Mouse (Mus musculus): ENCODE measurements around the gene Cyp26b1. TPM values are rescaled to one million over a fixed set of nuclear protein-coding genes. Genes with fewer than 3 reads are reported as not detected.

The Cyp26b1 gene
- polyA plus RNA-seq, 2 experiments from 2014 or later, result 0.63 to 1.2 TPM

- peak; percentile 28 for ATAC-seq
These were observed 6.1 kb downstream of the Cyp26b1 start for GRCm38 (mm10) chr6:84587471-84588101.

- ATAC-seq, result no peak
These were observed 7.0 kb downstream of the Cyp26b1 start for GRCm38 (mm10) chr6:84586551-84587200.

GRCm38 (mm10) chr6:84585686-84586300, 7.9 kb downstream of the Cyp26b1 start:
- no peak for ATAC-seq

GRCm38 (mm10) chr6:84584783-84585685, 8.7 kb downstream of the Cyp26b1 start:
- no peak for ATAC-seq

- ATAC-seq, result no peak
These were observed 9.6 kb downstream of the Cyp26b1 start for GRCm38 (mm10) chr6:84583841-84584782.

GRCm38 (mm10) chr6:84583371-84583770, 10.3 kb downstream of the Cyp26b1 start:
- peak; percentile 65 for ATAC-seq

DNA sequence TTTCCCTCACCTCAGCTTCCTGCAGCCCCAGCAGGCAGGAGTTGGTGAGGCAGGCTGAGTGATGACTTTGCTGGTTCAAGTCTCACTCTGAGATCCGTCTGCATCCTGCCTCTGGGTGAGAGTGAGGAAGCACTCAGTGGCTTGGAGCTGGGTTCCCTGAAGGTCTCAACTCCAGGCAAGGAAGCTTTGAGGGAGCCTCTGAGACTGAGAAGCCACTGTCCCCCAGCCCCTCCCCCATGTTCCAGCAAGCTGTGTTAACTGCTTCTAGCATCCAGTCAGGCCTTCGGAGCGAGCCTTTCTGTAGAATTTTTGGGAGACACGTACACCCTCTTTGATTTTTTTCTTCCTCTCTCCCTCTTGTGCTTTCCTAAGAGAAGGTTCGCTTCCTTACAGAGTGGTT, 10.9 kb downstream of the Cyp26b1 start:
- ATAC-seq, result no peak

- ATAC-seq, result no peak
These were observed 11.8 kb downstream of the Cyp26b1 start for GRCm38 (mm10) chr6:84581833-84582445.

GRCm38 (mm10) chr6:84580979-84581832, 12.5 kb downstream of the Cyp26b1 start:
- no peak for ATAC-seq

DNA sequence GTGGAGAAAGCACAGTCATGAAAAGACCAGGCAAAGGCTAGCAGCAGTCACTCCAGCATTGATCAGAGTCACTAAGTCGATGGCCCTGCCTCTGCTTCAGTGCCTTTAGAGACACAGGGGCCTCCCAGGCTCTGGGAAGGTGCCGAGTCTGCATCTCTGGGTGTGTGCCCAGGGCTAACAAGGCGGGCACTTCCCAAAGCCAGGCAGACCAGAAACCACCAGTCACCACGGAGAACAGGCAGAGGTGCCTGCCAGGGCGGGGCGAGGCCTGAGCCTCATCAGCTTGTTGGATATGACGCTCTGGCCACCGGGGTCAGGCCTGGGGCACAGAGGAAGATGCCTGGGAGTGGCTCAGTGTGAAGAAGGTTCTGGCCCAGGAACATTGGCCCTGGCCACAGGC, 14.2 kb downstream of the Cyp26b1 start:
- ATAC-seq, result no peak

- ATAC-seq, result no peak
These were observed 14.8 kb downstream of the Cyp26b1 start for GRCm38 (mm10) chr6:84578928-84579327.

DNA sequence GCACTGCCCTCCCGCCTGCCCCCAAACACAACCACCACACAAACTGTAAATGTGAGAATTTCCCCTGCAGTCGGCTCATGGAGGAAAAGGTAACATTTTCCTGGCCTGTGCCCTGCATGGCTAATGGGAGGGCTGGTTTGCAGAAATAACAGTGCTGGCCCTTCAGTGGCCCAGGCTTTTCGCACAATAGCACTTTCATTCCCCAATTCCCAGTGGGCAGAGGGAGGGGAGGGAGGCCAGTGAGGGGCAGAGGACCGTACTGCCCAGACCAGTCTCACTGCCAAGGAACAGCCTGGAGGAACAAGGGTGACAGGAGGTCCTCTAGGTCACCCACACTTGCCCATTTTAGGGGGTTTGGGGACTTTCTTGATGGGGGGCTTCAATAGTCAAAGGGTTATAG, 15.8 kb downstream of the Cyp26b1 start:
- no peak for ATAC-seq

- no peak for ATAC-seq
These were observed 19.6 kb downstream of the Cyp26b1 start for GRCm38 (mm10) chr6:84573905-84574660.

DNA sequence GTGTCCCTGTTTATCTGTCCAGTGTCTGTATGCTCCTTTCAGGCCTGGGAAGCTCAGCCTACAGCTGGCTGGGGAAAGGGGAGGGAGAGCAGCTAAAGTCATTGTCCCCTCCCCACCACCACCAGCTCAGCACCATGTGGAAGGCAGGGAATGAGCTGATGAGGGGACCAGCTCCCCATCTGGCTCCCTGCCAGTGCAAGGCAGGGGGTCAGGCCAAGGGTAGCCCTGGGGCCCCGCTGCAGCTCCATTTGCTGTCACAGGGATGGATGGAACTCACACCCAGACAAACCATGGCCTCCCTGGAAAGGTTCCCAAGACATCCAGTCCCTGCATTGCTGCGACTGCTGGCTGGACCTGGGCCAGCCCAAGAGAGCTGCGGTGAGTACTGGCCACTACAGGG, 23.7 kb downstream of the Cyp26b1 start:
- no peak for ATAC-seq

DNA sequence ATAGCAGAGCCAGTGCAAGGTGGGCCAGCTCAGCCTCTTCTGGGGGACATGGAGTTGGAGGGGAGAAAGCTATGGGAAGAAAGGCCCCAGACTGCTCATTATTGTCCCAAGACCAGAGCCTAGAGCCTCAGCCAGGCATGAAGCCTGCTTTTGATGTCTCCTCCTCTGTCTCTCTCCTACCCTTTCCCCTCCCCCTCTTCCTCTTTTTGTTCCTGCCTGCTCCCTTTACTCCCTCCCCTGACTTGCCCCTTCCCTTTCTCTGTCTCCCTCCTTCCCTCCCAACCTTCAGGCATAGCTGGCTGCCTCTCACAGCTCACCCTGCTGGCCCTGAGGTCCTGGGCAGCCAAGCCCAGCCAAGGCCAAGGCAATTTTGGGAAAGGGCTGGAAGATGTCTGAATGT, 24.1 kb downstream of the Cyp26b1 start:
- no peak for ATAC-seq

- ATAC-seq, result no peak
These were observed 24.8 kb downstream of the Cyp26b1 start for GRCm38 (mm10) chr6:84568880-84569279.

DNA sequence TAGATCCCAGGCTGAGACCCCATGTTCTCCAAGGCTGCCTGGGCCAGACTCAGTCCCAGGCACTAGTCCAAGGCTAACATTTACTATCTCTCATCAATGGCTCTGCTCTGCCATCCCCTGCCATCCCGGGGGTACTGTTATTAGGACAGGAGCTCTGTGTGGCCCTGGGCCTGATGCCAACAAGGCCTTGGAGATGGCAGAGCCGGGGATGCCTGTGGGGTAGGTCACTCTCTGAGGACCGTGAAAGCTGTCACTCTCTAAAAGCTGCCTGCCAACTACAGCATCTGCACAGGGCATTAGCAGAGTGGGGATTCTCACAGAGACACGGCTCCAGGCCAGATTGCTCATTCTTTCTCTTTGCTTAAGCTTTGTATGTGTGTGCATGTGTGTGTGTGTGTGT, 26.0 kb downstream of the Cyp26b1 start:
- ATAC-seq, result no peak

- ATAC-seq, result no peak
These were observed 26.9 kb downstream of the Cyp26b1 start for GRCm38 (mm10) chr6:84566825-84567224.

DNA sequence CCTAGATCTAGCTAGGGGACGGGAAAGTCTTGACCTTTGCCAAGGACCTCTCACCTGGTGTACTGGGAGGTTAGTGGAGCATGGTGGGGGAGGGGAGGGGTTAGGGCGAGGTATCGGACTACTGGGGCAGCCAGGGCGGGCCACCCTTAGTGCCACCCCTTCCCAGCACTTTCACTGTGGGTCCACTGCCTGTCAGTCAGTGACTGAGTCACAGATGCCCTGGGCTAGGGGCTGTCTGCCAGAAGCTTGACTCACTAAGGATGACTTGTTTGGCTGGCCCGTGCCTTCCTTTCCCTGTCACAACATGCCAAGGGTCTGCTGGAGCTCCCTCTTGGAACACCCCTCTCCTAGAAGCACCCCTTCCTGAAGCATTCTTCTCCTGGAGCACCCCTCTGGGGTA, 28.5 kb downstream of the Cyp26b1 start:
- no peak for ATAC-seq

- ATAC-seq, result no peak
These were observed 30.8 kb downstream of the Cyp26b1 start for GRCm38 (mm10) chr6:84562948-84563347.

Data from CD4-positive, CD25-positive, alpha-beta regulatory T cell, adult 4 months (primary cell).